Mouse (Mus musculus) ovary, adult 18-20 months (tissue): ENCODE measurements around the gene Cbarp.

Experiments
- DNase-seq: peaks from one replicate; pipeline ENCODE4 v3.0.0; 2022; ENCODE audit warnings: low spot score, mixed read lengths

The Cbarp gene

GRCm38 (mm10) chr10:80094085-80094484, 46.5 kb downstream of the Cbarp start:
- no peak for DNase-seq

DNA sequence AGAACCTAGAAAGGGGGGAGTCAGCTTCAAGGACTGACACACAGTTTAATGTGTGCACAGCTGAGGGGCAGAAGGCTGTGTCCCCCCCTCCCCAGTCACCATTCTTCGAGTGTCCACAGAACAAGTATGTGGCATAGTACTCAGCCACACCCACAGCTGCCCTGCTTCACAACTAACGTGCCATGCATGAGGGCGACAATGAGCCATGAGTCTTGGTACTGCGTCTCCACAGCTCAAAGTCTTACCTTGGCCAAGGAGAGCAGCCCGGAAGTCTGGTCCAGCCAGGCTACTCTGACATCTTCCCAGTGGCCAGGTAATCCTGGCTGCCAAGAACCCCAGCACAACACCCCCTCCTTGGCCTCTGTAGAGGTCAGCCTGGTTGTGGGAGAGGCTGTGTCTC, 47.9 kb downstream of the Cbarp start:
- DNase-seq = no peak

DNA sequence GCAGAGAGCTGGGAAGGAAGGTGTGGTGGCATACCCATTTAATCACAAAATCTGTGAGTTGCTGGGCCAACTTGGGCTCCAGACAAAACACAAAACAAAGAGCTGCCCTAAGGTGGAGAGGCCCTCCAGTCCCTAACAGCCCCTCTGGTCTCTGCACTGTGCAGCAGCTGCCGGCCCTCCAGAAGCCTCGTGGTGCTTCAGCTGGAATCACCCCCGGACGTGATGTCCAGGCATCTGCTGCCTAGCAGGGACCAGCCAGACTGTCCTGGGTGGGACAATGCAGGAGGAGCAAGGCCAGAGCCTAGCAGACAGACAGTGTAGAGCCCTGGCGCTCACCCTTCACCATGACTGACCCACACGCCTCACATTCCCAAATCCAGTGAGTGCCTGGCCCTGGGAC, 49.1 kb downstream of the Cbarp start:
- DNase-seq = no peak

- no peak for DNase-seq
Measured at GRCm38 (mm10) chr10:80089146-80089545, 51.5 kb downstream of the Cbarp start.

- no peak for DNase-seq
Measured at GRCm38 (mm10) chr10:80087483-80087882, 53.2 kb downstream of the Cbarp start.

DNA sequence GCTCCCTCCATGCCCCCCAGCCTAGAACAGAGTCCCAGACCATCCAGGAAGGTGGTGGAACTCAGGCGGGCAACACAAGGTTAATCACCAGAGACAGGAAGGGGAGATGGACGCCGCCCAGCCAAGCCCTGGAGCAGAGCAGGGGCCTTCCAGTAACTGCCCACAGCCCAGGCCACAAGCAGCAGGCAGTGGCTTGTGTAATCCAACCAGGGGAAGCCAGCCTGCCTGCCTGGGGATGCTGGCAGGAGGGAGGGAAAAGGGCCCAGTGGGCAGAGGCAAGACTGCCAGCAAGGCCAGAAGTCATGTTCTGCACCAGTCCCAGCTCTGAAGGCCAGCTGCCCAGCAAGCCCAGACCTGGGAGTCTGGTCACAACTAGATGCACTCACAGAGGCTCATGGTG, 53.8 kb downstream of the Cbarp start:
- peak; percentile 53 for DNase-seq

- DNase-seq = no peak
Measured at GRCm38 (mm10) chr10:80084817-80085487, 55.7 kb downstream of the Cbarp start.

DNA sequence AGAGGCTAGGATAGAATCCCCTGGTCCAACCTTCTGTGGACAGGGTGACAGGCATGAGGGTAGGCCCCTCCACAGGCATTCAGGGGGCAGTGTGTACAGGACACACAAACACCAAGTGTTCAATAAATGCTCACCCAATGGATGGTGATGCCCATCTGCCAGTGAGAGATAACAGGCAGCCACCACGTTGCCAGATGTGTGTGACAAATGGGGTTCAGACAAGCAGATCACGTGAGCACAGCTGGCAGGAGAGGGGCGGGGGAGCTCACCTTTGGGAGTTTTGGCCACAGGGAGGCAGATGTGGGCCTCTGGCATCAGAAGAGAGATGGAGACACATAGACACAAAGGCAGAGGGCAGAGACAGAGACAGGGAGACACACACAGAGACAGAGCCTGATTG, 59.6 kb downstream of the Cbarp start:
- no peak for DNase-seq
